Mouse (Mus musculus) thymus, adult 2 months (tissue): ENCODE measurements around the gene Dnah7b. TPM values are rescaled to one million over a fixed set of nuclear protein-coding genes. Genes with fewer than 3 reads are reported as not detected.
"Not testable (repeated sequence)": the region's sequence is repeated elsewhere in the genome, so short reads cannot be mapped to it uniquely, and the experiment has no call there.

Experiments
- DNase-seq: peaks from one replicate; pipeline ENCODE4 v3.0.0; 2021
- H3K27ac ChIP-seq: fragments of 200-500 bp; 2 replicates; pipeline ENCODE4 v1.5.1; 2012; ENCODE audit warnings: low read length, control low read depth; ENCODE audit not compliant: control insufficient read depth, insufficient read depth
- H3K27me3 ChIP-seq: fragments of 200-500 bp; 2 replicates; pipeline ENCODE4 v1.6.1; 2012; ENCODE audit warnings: mild to moderate bottlenecking, low read length, moderate library complexity, mixed read lengths; ENCODE audit not compliant: control insufficient read depth, insufficient read depth
- H3K36me3 ChIP-seq: fragments of 200-500 bp; 2 replicates; pipeline ENCODE4 v1.6.1; 2012; ENCODE audit warnings: mild to moderate bottlenecking, low read length, moderate library complexity; ENCODE audit not compliant: control insufficient read depth, insufficient read depth
- H3K4me1 ChIP-seq: fragments of 200-500 bp; replicated peaks from 2 replicates; pipeline ENCODE4 v1.6.1; 2012; ENCODE audit warnings: low read length; ENCODE audit not compliant: control insufficient read depth, insufficient read depth
- H3K4me3 ChIP-seq: fragments of 200-500 bp; 2 replicates; pipeline ENCODE4 v1.5.1; 2012; ENCODE audit warnings: mild to moderate bottlenecking, low read length, control low read depth, moderate library complexity; ENCODE audit not compliant: control insufficient read depth, insufficient read depth
- CTCF ChIP-seq: fragments of 200-500 bp; IDR thresholded peaks from 2 replicates; pipeline ENCODE4 v1.5.1; 2012; ENCODE audit warnings: mild to moderate bottlenecking, control low read depth, low read length, moderate library complexity, borderline replicate concordance; ENCODE audit not compliant: control insufficient read depth, poor library complexity, insufficient read depth; ENCODE audit errors: extremely low read depth
- POLR2A ChIP-seq: fragments of 200-500 bp; IDR thresholded peaks from 2 replicates; pipeline ENCODE4 v1.6.1; 2012; ENCODE audit warnings: mild to moderate bottlenecking, low read length, control low read depth, moderate library complexity; ENCODE audit not compliant: control insufficient read depth, poor library complexity, insufficient read depth; ENCODE audit errors: extremely low read depth
- WGBS: fragments of 180-500 bp; shearing (Covaris S2); methylation state at CpG from one replicate; pipeline ENCODE4 v1.1.7; 2018; 5-methylcytosine and 5-hydroxymethylcytosine counted together
- polyA plus RNA-seq: library from polyadenylated mRNA; depleted of rRNA; stranded (reverse); fragments of >200 nt; gene quantifications from 2 replicates; pipeline ENCODE4 v1.2.3, GENCODE M21; 2012; rRNA removed

The Dnah7b gene
- 0.13 and 0.19 TPM in 2 replicates for polyA plus RNA-seq

- no peaks in the 10 kb centered on the region for H3K4me1 ChIP-seq
- WGBS: 71% methylated on average over 1 of the region's 1 CpGs
- no peaks in the 10 kb centered on the region for H3K27me3 ChIP-seq
- DNase-seq: no peak
- no peaks in the 10 kb centered on the region for H3K36me3 ChIP-seq
- H3K4me3 ChIP-seq: no peak within 1 kb of the TSS
- no peak within 1 kb of the TSS for H3K27ac ChIP-seq
- TF ChIP-seq POLR2A (no peak), CTCF (no peak)
These were observed at the start of gene Dnah7b for GRCm38 (mm10) chr1:46066015-46066414. Gene Dnah7b, plus strand, starts transcription at chr1:46066315.

DNA sequence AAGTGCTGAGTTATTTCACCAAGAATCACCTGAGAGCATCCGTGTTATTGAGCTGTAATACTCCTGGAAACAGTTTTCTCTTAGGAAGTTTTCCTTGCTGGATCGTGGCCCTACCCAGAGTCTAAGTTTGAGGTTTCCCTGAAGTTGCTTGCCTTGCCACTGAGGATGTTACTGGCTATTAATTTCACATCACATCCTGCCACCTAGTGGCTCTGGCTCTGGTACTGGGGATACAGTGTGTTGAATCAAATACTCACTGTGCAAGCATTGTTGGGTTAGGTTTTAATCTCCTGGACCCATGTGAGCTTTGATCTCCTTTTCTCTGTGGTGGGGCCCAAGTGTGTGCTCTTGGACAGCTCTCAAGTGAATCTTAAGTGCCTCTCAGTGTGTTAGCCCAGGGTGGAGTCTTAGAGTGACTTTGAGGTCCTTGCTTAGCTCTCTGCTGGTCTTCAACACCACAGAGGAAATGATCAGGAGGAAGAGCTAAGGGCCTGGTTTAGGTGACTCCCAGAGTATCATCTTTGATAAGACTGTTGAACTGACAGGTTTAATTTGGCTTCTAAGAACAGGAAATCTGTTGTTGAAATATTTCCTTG lies 47.6 kb upstream of the Dnah7b start:
- Histone ChIP-seq H3K36me3 (no peaks in the 10 kb centered on the region), H3K4me1 (no peaks in the 10 kb centered on the region), H3K27me3 (no peaks in the 10 kb centered on the region), H3K27ac (no peak overlapping the region), H3K4me3 (no peak overlapping the region)
- DNase-seq: no peak
- WGBS: 43% methylated on average over 2 of the region's 2 CpGs
- TF ChIP-seq CTCF: no peak
- no peak for TF ChIP-seq POLR2A

GRCm38 (mm10) chr1:46022262-46022661 lies 43.9 kb upstream of the Dnah7b start:
- TF ChIP-seq POLR2A: no peak
- TF ChIP-seq CTCF: no peak
- WGBS: 41% methylated on average over 2 of the region's 2 CpGs
- Histone ChIP-seq H3K36me3 (no peaks in the 10 kb centered on the region), H3K27ac (no peak overlapping the region), H3K27me3 (no peaks in the 10 kb centered on the region), H3K4me1 (no peaks in the 10 kb centered on the region), H3K4me3 (no peak overlapping the region)
- DNase-seq: no peak

GRCm38 (mm10) chr1:46031993-46032555 lies 34.0 kb upstream of the Dnah7b start:
- H3K27me3 ChIP-seq: no peaks in the 10 kb centered on the region
- 80% methylated on average over 1 of the region's 1 CpGs for WGBS
- no peak overlapping the region for H3K4me3 ChIP-seq
- DNase-seq: no peak
- no peak overlapping the region for H3K27ac ChIP-seq
- TF ChIP-seq CTCF (no peak), POLR2A (no peak)
- no peaks in the 10 kb centered on the region for H3K36me3 ChIP-seq
- H3K4me1 ChIP-seq: no peaks in the 10 kb centered on the region

GRCm38 (mm10) chr1:46048188-46048587 lies 17.9 kb upstream of the Dnah7b start:
- Histone ChIP-seq H3K27me3 (no peaks in the 10 kb centered on the region), H3K36me3 (no peaks in the 10 kb centered on the region), H3K4me3 (no peak overlapping the region), H3K27ac (no peak overlapping the region), H3K4me1 (no peaks in the 10 kb centered on the region)
- DNase-seq: no peak
- TF ChIP-seq POLR2A (no peak), CTCF (no peak)

DNA sequence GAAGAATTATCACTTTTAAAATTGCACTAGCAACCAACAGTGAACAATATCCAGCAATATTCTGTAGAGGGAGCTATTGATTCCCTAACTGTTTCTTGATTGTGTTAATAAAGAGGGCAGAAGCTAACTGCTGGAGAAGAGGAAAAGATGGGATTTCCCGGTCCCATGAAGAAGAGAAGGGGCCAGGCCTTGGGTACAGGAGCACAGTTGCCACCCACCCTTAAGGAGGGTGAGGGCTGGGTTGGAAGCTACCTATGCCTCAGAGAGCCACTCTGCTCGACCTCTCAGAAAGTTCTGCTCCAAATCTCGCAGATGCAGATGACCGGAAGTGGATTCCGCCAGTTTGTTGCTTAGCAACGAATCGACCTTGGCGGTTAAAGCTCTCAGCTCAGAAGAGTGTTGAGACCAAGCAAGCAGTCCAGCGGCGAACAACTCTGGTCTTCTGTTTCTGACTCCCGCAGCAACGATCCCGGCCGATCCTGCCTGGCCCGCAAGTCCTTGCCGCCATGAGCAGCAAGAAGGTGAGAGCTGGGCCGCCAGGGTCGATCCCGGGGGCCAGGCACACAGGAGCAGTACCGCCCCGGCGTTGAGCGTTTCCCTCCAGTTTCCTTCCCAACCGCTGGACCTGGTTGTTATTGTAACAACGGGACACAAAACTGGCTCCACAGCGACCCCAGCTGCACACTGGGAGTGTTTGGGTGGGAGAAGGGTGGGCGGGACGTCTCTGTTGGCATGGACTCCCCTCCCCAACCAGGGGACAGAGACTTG lies 553 bp downstream of the Dnah7b start:
- no peak for TF ChIP-seq CTCF
- no peak for TF ChIP-seq POLR2A
- no peak overlapping the region for H3K27ac ChIP-seq
- 3% methylated on average over 28 of the region's 28 CpGs for WGBS
- no peak for DNase-seq
- no peaks in the 10 kb centered on the region for H3K36me3 ChIP-seq
- H3K27me3 ChIP-seq: no peaks in the 10 kb centered on the region
- H3K4me1 ChIP-seq: no peaks in the 10 kb centered on the region
- no peak overlapping the region for H3K4me3 ChIP-seq

- H3K4me3 ChIP-seq, H3K27ac ChIP-seq, H3K4me1 ChIP-seq, H3K36me3 ChIP-seq, H3K27me3 ChIP-seq, DNase-seq: not testable (repeated sequence)
- whole genome bisulfite sequencing: 87% methylated on average over 3 of the region's 3 CpGs
These were observed 2.7 kb downstream of the Dnah7b start for GRCm38 (mm10) chr1:46068787-46069186.
